Comparison of ENCODE assay signal across 17 mouse cellular contexts in genomic region chr4:106896086-106896485, GRCm38 (mm10). TPM values are rescaled to one million over a fixed set of nuclear protein-coding genes. Genes with fewer than 3 reads are reported as not detected.
A peak's percentile ranks its signal among the peaks of the same experiment; 100 is the strongest.
DNase-seq lines count a peak whose midpoint lies in the region; TF ChIP-seq lines count a peak whose summit lies in the region.
"Had no signal": no experiment of that assay in that cellular context is flagged by ENCODE, and none has a peak within 500 bp of the region (broad histone marks: within the 10 kb centered on the region; RNA-seq: fewer than 3 reads in every experiment).

No protein-coding gene starts in this region.

- TF ChIP-seq CTCF in layer of hippocampus, adult 2 months (conservative IDR thresholded peaks at IDR 0.05): no peak

- H3K4me3 ChIP-seq in layer of hippocampus, adult 2 months: no peak overlapping the region
- H3K4me3 ChIP-seq: hindbrain, embryonic 13.5 days; limb, embryonic 15.5 days; neural tube, embryonic 13.5 days had no signal

- H3K27ac ChIP-seq in layer of hippocampus, adult 2 months: no peak overlapping the region
- H3K27ac ChIP-seq: hindbrain, embryonic 13.5 days; limb, embryonic 15.5 days; neural tube, embryonic 13.5 days had no signal

- DNase-seq in left cerebral cortex, adult 11 months (ENCODE audit: low spot score): peak; percentile 47
- DNase-seq in left cerebral cortex, postnatal 4 days: no peak
- DNase-seq in frontal cortex, adult 2 months (ENCODE audit: extremely low spot score in 1 of 2, low spot score in 1 of 2): peak; percentile 67 to 80
- peak; percentile 64 to 73 for DNase-seq in left cerebral cortex, adult 9 months (ENCODE audit: low spot score in 2 of 2)
- peak; percentile 29 to 60 for DNase-seq in right cerebral cortex, postnatal 10 days (ENCODE audit: low spot score in 2 of 2)
- DNase-seq in kidney, postnatal 14 days: no peak
- DNase-seq in layer of hippocampus, adult 2 months (ENCODE audit: low spot score in 2 of 2): no peak
- DNase-seq in spleen, adult 12 weeks (ENCODE audit: low spot score): no peak
- DNase-seq: cerebellum, adult 8-10 months; heart, postnatal 10 days; layer of hippocampus, postnatal 36 days; lung, postnatal 36 days; spleen, adult 18-20 months; thymus, adult 18-20 months had no signal

- intact Hi-C loops in left cerebral cortex, postnatal 4 days (cut with DNase I): loop anchor here (5.0 kb wide), 1 partner anchor 39 kb away; no protein-coding TSS in a partner anchor

RNA-seq across cellular contexts. Expression of gene Ssbp3, which starts 14.4 kb away (rescaled TPM):
- total RNA-seq in left cerebral cortex, postnatal 4 days (2021): 100 to 1,000 TPM; 146 to 149 TPM
- polyA plus RNA-seq in frontal cortex, adult 2 months (2012; rRNA removed): 92.7 and 95.6 TPM in 2 replicates
- total RNA-seq in layer of hippocampus, adult 2 months (2021): 100 to 1,000 TPM; 157 TPM

Comparison
In these comparisons a context has a peak if more than half of its experiments do, and no peak if none do; other contexts are left out.
1. DNase-seq: peak in left cerebral cortex, adult 11 months (single experiment), frontal cortex, adult 2 months (2 of 2), left cerebral cortex, adult 9 months (2 of 2) and right cerebral cortex, postnatal 10 days (2 of 2); none in left cerebral cortex, postnatal 4 days (single experiment), kidney, postnatal 14 days (single experiment), layer of hippocampus, adult 2 months (0 of 2) and spleen, adult 12 weeks (single experiment).